8 mouse cellular contexts compared by ENCODE assay signal in the genomic region with DNA sequence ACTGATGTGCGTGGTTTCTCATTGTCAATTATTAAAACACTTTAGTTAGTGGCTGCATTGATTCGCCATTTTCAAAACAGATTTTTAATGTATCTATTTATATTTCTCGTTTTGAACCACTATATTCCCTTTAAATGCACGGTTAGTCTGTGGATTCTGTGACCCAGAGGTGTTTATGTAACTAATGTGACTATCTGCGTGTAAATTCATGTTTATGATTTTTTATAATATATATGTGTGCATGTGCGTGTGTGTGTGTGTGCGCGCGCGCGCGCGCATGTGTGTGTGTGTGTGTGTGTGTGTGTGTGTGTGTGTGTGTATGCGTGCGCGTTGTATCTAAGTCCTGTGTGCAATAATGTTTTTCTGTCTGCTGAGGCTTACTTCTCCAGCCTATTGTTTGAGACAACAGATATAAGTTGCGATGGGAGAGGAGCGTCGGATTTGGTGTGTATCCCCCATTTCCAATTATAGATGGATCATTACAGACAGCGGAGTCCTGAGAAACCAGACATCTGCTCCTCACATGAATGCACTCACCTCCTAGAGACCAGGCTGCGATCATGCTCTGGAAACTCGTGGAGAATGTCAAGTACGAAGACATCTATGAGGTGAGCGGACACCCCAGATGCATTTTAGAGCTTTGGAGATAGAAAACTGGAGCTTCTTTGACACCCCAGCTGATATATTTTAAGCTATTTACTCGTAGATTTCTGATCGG. TPM values are rescaled to one million over a fixed set of nuclear protein-coding genes. Genes with fewer than 3 reads are reported as not detected.
DNase-seq lines count a peak whose midpoint lies in the region; ATAC-seq and TF ChIP-seq lines count a peak whose summit lies in the region.
"Had no signal": no experiment of that assay in that cellular context is flagged by ENCODE, and none has a peak within 500 bp of the region (broad histone marks: within the 10 kb centered on the region; RNA-seq: fewer than 3 reads in every experiment).

TSS of gene Tfap2b (plus strand) at position 274 of the 718 bp plus-strand sequence.

- DNase-seq in lung, embryonic 14.5 days, result no peak
- DNase-seq in lung, postnatal 14 days, result no peak
- DNase-seq in forebrain, embryonic 10.5 days (ENCODE audit: extremely low spot score, low spot score), result peak; percentile 56
- DNase-seq in gastrocnemius, postnatal 14 days, result no peak
- no peak for DNase-seq in cerebellum, adult 9-11 months

- H3K4me3 ChIP-seq in lung, embryonic 14.5 days (ENCODE audit: low read depth, low read length), result peak within 1 kb of the TSS; percentile 24
- H3K4me3 ChIP-seq in forebrain, embryonic 10.5 days, result peak within 1 kb of the TSS; percentile 52
- peak within 1 kb of the TSS; percentile 45 for H3K4me3 ChIP-seq in limb, embryonic 12.5 days (replicated peaks)
- peak within 1 kb of the TSS; percentile 28 for H3K4me3 ChIP-seq in stomach, embryonic 15.5 days (replicated peaks)

- H3K4me2 ChIP-seq in lung, embryonic 14.5 days, result peak within 1 kb of the TSS; percentile 49
- peak within 1 kb of the TSS; percentile 57 for H3K4me2 ChIP-seq in limb, embryonic 12.5 days
- peak within 1 kb of the TSS; percentile 52 for H3K4me2 ChIP-seq in stomach, embryonic 15.5 days

- no peak for TF ChIP-seq CTCF in lung, embryonic 14.5 days (IDR thresholded peaks at IDR 0.05; ENCODE audit: low read depth)

- ATAC-seq in lung, embryonic 14.5 days (ENCODE audit: insufficient read depth), result no peak
- ATAC-seq in limb, embryonic 12.5 days (ENCODE audit: insufficient number of reproducible peaks, insufficient read depth, low FRiP score, low TSS enrichment, low read depth), result no peak
- ATAC-seq in stomach, embryonic 15.5 days (ENCODE audit: insufficient read depth, low FRiP score, low read depth), result no peak

- H3K36me3 ChIP-seq in lung, embryonic 14.5 days (ENCODE audit: insufficient read depth), result no peaks in the 10 kb centered on the region
- no peaks in the 10 kb centered on the region for H3K36me3 ChIP-seq in forebrain, embryonic 10.5 days (replicated peaks)
- H3K36me3 ChIP-seq in limb, embryonic 12.5 days, result no peaks in the 10 kb centered on the region
- H3K36me3 ChIP-seq in stomach, embryonic 15.5 days, result no peaks in the 10 kb centered on the region

- H3K27ac ChIP-seq in lung, embryonic 14.5 days (ENCODE audit: low read depth), result no peak within 1 kb of the TSS
- peak within 1 kb of the TSS; percentile 87 for H3K27ac ChIP-seq in forebrain, embryonic 10.5 days
- peak within 1 kb of the TSS; percentile 86 for H3K27ac ChIP-seq in limb, embryonic 12.5 days
- no peak within 1 kb of the TSS for H3K27ac ChIP-seq in stomach, embryonic 15.5 days

- 3% methylated on average over 26 of the region's 26 CpGs for WGBS in lung, embryonic 14.5 days
- 1% methylated on average over 26 of the region's 26 CpGs for WGBS in forebrain, embryonic 10.5 days
- WGBS in limb, embryonic 12.5 days, result 1% methylated on average over 26 of the region's 26 CpGs
- WGBS in stomach, embryonic 15.5 days, result 3% methylated on average over 26 of the region's 26 CpGs

- no peaks in the 10 kb centered on the region for H3K4me1 ChIP-seq in lung, embryonic 14.5 days (ENCODE audit: insufficient read depth)
- peaks cover 18% of the 10 kb centered on the region for H3K4me1 ChIP-seq in forebrain, embryonic 10.5 days
- H3K4me1 ChIP-seq in limb, embryonic 12.5 days (replicated peaks), result no peaks in the 10 kb centered on the region
- peaks cover 6% of the 10 kb centered on the region; the same call in 1 of the 2 replicates for H3K4me1 ChIP-seq in stomach, embryonic 15.5 days

- H3K9me3 ChIP-seq in lung, embryonic 14.5 days (ENCODE audit: low read depth, low read length), result no peaks in the 10 kb centered on the region
- H3K9me3 ChIP-seq in forebrain, embryonic 10.5 days, result no peaks in the 10 kb centered on the region
- no peaks in the 10 kb centered on the region for H3K9me3 ChIP-seq in limb, embryonic 12.5 days
- H3K9me3 ChIP-seq in stomach, embryonic 15.5 days, result no peaks in the 10 kb centered on the region

- peaks cover 70% of the 10 kb centered on the region for H3K27me3 ChIP-seq in lung, embryonic 14.5 days (ENCODE audit: insufficient read depth, low read length)
- H3K27me3 ChIP-seq in forebrain, embryonic 10.5 days (ENCODE audit: poor library complexity, severe bottlenecking), result peaks cover 97% of the 10 kb centered on the region
- peaks cover 55% of the 10 kb centered on the region for H3K27me3 ChIP-seq in limb, embryonic 12.5 days
- H3K27me3 ChIP-seq in stomach, embryonic 15.5 days (replicated peaks), result peaks cover 47% of the 10 kb centered on the region

- no peak within 1 kb of the TSS for H3K9ac ChIP-seq in lung, embryonic 14.5 days
- peak within 1 kb of the TSS; percentile 65 for H3K9ac ChIP-seq in limb, embryonic 12.5 days (replicated peaks)
- H3K9ac ChIP-seq in stomach, embryonic 15.5 days, result no peak within 1 kb of the TSS

- intact Hi-C loops in gastrocnemius, postnatal 14 days (cut with DNase I; ENCODE audit: low total_unique reads), result loop anchor here (5.0 kb wide), 1 partner anchor 1304 kb away; no protein-coding TSS in a partner anchor

RNA-seq across cellular contexts. Expression of gene Tfap2b, which starts in this region (rescaled TPM):
- 0.05 and 0.21 TPM in 2 replicates for polyA plus RNA-seq in lung, embryonic 14.5 days (2014; fragmentation: Nextera tagmentation; extraction: Ambion mirVana)
- 29.8 and 32.2 TPM in 2 replicates for polyA plus RNA-seq in forebrain, embryonic 10.5 days (2016; fragmentation: Nextera tagmentation; extraction: Ambion mirVana)
- 49.9 and 52.6 TPM in 2 replicates for polyA plus RNA-seq in limb, embryonic 12.5 days (2016; fragmentation: Nextera tagmentation; extraction: Ambion mirVana)
- 0.15 and 1.5 TPM in 2 replicates for polyA plus RNA-seq in stomach, embryonic 15.5 days (2015; fragmentation: Nextera tagmentation; extraction: Ambion mirVana)
- total RNA-seq in gastrocnemius, postnatal 14 days (2021), result not detected
- total RNA-seq: hematopoietic stem cell, adult 5-6 weeks had no signal

Comparison
In these comparisons a context has a peak if more than half of its experiments do, and no peak if none do; other contexts are left out.
1. RNA of gene Tfap2b (polyA plus RNA-seq): 49.9 to 52.6 TPM in limb, embryonic 12.5 days and 29.8 to 32.2 TPM in forebrain, embryonic 10.5 days; 0.15 to 1.5 TPM in stomach, embryonic 15.5 days and 0.05 to 0.21 TPM in lung, embryonic 14.5 days; every median in the first group is over 10 times any median in the second.
2. H3K27ac ChIP-seq: peak in forebrain, embryonic 10.5 days (single experiment) and limb, embryonic 12.5 days (single experiment); none in lung, embryonic 14.5 days (single experiment) and stomach, embryonic 15.5 days (single experiment).
3. Peak in every context shown above with its lines, with median percentiles within 50 percentile points of each other: H3K4me2 ChIP-seq and H3K4me3 ChIP-seq.